Mouse (Mus musculus) limb, embryonic 13.5 days (tissue): ENCODE measurements at regions not wholly inside any gene's neighbourhood (a gene's known extent, or its start where the extent isn't known, plus 50 kb on each side); places are given as distances from the start of the nearest gene placed in this dataset.

Experiments used
- ATAC-seq: fragments of 200-750 bp; cut with Nextera tagmentation; 2 replicates; pipeline ENCODE4 v1.8.0; 2017; ENCODE audit warnings: low read depth, moderate number of reproducible peaks, moderate TSS enrichment; ENCODE audit not compliant: low FRiP score
- H3K27ac ChIP-seq: fragments of 300-500 bp; sonication (generic); 2 replicates; pipeline ENCODE4 v1.5.1; 2015; ENCODE audit warnings: inconsistent platforms, mild to moderate bottlenecking, moderate library complexity
- H3K27me3 ChIP-seq: fragments of 300-500 bp; sonication (generic); 2 replicates; pipeline ENCODE4 v1.6.1; 2015; ENCODE audit warnings: mild to moderate bottlenecking, inconsistent platforms
- H3K36me3 ChIP-seq: fragments of 300-500 bp; sonication (generic); 2 replicates; pipeline ENCODE4 v1.6.1; 2015; ENCODE audit warnings: inconsistent platforms, mild to moderate bottlenecking, moderate library complexity
- H3K4me1 ChIP-seq: fragments of 300-500 bp; sonication (generic); 2 replicates; pipeline ENCODE4 v1.6.1; 2015; ENCODE audit warnings: inconsistent platforms
- H3K4me2 ChIP-seq: fragments of 300-500 bp; sonication (generic); replicated peaks from 2 replicates; pipeline ENCODE4 v1.6.1; 2015; ENCODE audit warnings: inconsistent platforms, mild to moderate bottlenecking, moderate library complexity
- H3K4me3 ChIP-seq: fragments of 300-500 bp; sonication (generic); 2 replicates; pipeline ENCODE4 v1.5.1; 2015; ENCODE audit warnings: moderate library complexity, mild to moderate bottlenecking, inconsistent platforms
- H3K9ac ChIP-seq: fragments of 300-500 bp; sonication (generic); 2 replicates; pipeline ENCODE4 v1.6.1; 2015; ENCODE audit warnings: mild to moderate bottlenecking, inconsistent platforms
- H3K9me3 ChIP-seq: fragments of 300-500 bp; sonication (generic); 2 replicates; pipeline ENCODE4 v1.6.1; 2016; ENCODE audit warnings: inconsistent platforms
- WGBS: fragments of 180-500 bp; shearing (Covaris S2); methylation state at CpG from one replicate; pipeline ENCODE4 v1.1.7; 2015; 5-methylcytosine and 5-hydroxymethylcytosine counted together

DNA sequence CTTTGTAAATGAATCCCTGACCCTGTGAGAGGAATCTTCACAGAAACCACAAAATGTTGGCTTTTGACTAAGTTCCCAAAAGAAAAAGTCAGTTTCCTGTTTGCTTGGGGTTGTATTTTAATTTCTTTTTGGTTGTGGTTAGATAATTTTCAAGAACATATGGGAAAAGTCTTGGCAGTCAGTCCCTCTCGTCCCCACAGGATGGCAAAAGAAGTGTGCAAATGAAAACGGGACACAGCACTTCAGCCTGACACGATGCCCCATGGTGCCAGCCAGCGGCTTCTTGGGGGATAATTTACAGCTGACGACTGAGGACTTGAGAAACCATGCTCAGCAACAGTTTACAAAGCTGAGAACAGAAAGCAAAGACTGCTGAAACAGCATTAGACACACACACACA is 281.2 kb upstream of the Klf3 start:
- Histone ChIP-seq H3K27me3 (no peaks in the 10 kb centered on the region), H3K4me3 (no peak overlapping the region), H3K4me2 (no peak overlapping the region), H3K36me3 (no peaks in the 10 kb centered on the region), H3K9ac (no peak overlapping the region), H3K4me1 (peaks cover 12% of the 10 kb centered on the region; the same call in 1 of the 2 replicates), H3K27ac (no peak overlapping the region), H3K9me3 (no peaks in the 10 kb centered on the region)
- 19% methylated on average over 5 of the region's 5 CpGs for WGBS
- ATAC-seq, result no peak

DNA sequence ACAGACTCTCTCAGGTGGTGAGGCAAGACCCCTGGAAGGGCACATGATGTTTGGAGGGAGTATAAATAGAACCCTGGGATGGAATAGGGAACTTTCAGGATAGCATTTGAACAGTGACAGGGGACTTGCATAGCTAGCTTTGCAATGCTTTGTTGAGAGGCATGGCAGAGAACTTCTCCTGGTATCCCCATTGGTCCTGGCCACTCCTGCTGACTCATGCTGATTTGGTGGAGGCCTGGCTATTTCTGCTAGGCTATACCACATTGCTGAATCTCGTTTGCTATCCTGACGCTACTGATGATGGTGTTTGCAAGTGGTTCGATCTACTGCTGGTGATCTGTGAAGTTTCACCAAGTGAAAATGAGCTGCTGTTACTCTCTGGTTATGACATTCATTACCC is 276.7 kb upstream of the Klf3 start:
- Histone ChIP-seq H3K4me1 (0 out of 2 replicates have a peak, but pooled peaks cover 6% of the 10 kb centered on the region), H3K4me2 (no peak overlapping the region), H3K9me3 (no peaks in the 10 kb centered on the region), H3K4me3 (no peak overlapping the region), H3K27ac (no peak overlapping the region), H3K36me3 (no peaks in the 10 kb centered on the region), H3K9ac (no peak overlapping the region), H3K27me3 (no peaks in the 10 kb centered on the region)
- 87% methylated on average over 3 of the region's 3 CpGs for WGBS
- ATAC-seq, result no peak

DNA sequence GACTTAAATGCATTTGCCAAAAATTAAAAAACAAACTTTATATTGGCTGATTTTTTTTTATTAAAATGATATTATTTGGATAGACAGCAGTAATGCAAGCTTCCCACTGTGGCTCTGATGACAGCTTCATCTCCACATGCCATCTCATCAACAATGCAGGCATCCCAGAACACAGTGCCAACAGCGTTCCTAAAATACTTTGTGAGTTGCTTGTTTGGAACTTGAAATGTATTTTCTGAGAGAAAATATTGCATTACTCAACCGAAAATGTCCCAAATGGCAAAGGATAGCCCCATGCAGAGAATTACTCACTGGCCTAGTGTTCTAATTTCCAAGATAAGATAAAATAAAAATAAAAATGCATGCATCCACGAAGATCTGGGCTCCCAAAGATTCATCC is 275.2 kb upstream of the Klf3 start:
- WGBS, result 80% methylated on average over 3 of the region's 3 CpGs
- H3K27ac ChIP-seq, result no peak overlapping the region

DNA sequence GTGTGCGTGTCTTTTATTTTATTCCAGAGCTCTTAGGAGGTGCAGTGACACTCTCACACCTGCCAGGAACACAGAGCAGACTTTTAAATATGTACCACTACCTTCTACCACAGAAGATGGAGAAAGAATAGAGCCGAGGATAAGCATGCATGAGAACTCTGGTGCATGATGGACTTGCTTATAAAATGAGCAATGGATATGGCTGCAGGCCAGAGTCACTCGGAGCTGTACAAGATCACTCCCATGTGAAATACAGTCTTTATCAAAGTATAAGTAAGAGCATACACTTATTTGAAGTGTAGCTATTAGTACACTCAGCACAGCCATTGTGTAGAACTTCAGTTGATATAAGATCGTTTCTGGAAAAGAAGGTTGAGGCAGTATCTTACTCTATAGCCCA is 268.8 kb upstream of the Klf3 start:
- no peak for ATAC-seq
- no peaks in the 10 kb centered on the region for H3K27me3 ChIP-seq
- no peak overlapping the region for H3K27ac ChIP-seq
- no peak overlapping the region for H3K4me3 ChIP-seq
- no peaks in the 10 kb centered on the region for H3K9me3 ChIP-seq
- WGBS, result 89% methylated on average over 4 of the region's 4 CpGs
- H3K4me1 ChIP-seq, result peaks cover 11% of the 10 kb centered on the region
- no peak overlapping the region for H3K4me2 ChIP-seq
- no peak overlapping the region for H3K9ac ChIP-seq
- no peaks in the 10 kb centered on the region for H3K36me3 ChIP-seq

More for the DNA sequence above, 275.2 kb upstream of the Klf3 start:
- no peaks in the 10 kb centered on the region for H3K9me3 ChIP-seq
- H3K4me2 ChIP-seq, result no peak overlapping the region
- H3K27me3 ChIP-seq, result no peaks in the 10 kb centered on the region
- no peak overlapping the region for H3K9ac ChIP-seq
- H3K36me3 ChIP-seq, result no peaks in the 10 kb centered on the region
- ATAC-seq, result no peak
- no peaks in the 10 kb centered on the region for H3K4me1 ChIP-seq
- H3K4me3 ChIP-seq, result no peak overlapping the region

DNA sequence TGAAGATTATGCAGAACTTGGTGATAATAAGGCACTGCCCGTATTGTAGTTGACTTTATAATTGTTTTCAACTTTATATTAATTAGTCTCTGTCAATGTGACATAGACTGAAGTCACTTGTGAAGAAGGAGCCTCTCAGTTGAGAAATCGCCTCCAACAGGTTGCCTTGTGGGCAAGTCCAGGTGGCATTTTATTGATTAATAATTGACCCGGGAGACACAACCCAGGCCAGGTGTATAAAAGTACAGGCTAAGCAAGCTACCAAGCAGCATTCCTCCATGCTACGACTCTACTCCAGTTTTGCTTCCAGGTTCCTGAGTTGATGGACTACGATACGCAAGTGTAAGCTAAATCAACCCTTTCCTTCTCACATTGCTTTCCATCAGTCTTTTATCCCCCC is 268.2 kb upstream of the Klf3 start:
- no peak overlapping the region for H3K27ac ChIP-seq
- no peak for ATAC-seq
- 87% methylated on average over 6 of the region's 6 CpGs for WGBS

DNA sequence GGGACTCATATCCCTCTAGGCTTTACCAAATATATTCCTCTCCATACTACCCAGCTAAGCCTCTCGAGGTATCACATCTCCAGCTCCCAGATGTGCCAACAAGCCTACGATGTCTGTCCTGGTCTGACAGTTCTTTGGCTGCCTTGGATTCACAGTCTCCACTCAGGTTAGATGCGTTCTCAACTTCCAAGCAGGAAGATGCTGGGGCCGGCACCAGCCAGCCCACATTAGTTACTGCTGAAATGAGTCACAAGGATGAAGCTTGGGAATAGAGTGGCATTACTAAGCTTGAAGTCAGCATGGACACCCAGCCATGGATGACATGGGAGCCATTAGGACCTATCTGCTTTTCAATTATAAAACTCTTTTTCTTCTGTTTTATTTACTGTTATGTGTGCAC is 267.6 kb upstream of the Klf3 start:
- Histone ChIP-seq H3K27me3 (no peaks in the 10 kb centered on the region), H3K4me1 (peaks cover 11% of the 10 kb centered on the region), H3K4me3 (no peak overlapping the region), H3K9me3 (no peaks in the 10 kb centered on the region), H3K36me3 (no peaks in the 10 kb centered on the region), H3K9ac (no peak overlapping the region), H3K4me2 (no peak overlapping the region), H3K27ac (no peak overlapping the region)
- WGBS, result 95% methylated on average over 4 of the region's 4 CpGs
- no peak for ATAC-seq

More for the DNA sequence above, 268.2 kb upstream of the Klf3 start:
- H3K4me1 ChIP-seq, result peaks cover 11% of the 10 kb centered on the region
- no peaks in the 10 kb centered on the region for H3K9me3 ChIP-seq
- H3K36me3 ChIP-seq, result no peaks in the 10 kb centered on the region
- no peak overlapping the region for H3K4me3 ChIP-seq
- H3K4me2 ChIP-seq, result no peak overlapping the region
- H3K9ac ChIP-seq, result no peak overlapping the region
- H3K27me3 ChIP-seq, result no peaks in the 10 kb centered on the region

DNA sequence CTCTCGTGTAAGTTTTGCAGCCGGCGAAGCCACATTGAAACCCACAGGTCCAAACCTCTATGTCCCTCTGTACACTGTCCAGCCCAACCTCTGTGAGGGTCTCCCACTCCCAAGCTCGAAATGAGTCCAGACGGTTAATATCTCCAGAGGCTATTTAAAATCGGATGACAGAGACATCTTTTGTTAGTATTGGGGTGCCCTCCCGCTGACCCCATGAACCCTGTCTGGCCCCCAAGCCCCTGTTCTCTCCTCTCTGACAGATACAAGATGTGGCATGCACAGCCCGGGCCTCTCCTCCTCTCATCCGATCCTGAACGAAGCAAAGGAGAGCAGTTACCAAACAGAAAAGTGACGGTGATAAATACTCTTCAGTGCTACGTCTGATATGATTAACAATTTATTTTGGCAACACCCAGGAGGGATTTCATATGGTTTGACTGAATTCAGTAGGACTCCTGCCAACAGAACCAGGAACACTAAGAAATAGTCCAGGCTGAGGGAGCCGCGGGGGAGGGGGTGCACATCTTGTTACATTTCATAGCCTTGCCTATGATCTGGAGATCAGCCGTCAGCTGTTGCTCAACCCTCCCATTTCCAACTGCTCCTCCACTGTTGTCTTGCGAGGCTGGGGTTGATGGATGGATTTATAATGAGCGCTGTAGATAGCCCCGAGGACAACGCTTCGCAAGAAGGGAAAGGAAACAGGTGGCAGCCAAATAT is 266.6 kb upstream of the Klf3 start:
- peak; percentile 77 for ATAC-seq
- no peak overlapping the region for H3K27ac ChIP-seq
- 54% methylated on average over 20 of the region's 20 CpGs for WGBS
- H3K4me1 ChIP-seq, result peaks cover 11% of the 10 kb centered on the region
- no peak overlapping the region for H3K9ac ChIP-seq
- H3K4me2 ChIP-seq, result no peak overlapping the region
- H3K9me3 ChIP-seq, result no peaks in the 10 kb centered on the region
- H3K27me3 ChIP-seq, result no peaks in the 10 kb centered on the region
- no peaks in the 10 kb centered on the region for H3K36me3 ChIP-seq
- H3K4me3 ChIP-seq, result no peak overlapping the region

DNA sequence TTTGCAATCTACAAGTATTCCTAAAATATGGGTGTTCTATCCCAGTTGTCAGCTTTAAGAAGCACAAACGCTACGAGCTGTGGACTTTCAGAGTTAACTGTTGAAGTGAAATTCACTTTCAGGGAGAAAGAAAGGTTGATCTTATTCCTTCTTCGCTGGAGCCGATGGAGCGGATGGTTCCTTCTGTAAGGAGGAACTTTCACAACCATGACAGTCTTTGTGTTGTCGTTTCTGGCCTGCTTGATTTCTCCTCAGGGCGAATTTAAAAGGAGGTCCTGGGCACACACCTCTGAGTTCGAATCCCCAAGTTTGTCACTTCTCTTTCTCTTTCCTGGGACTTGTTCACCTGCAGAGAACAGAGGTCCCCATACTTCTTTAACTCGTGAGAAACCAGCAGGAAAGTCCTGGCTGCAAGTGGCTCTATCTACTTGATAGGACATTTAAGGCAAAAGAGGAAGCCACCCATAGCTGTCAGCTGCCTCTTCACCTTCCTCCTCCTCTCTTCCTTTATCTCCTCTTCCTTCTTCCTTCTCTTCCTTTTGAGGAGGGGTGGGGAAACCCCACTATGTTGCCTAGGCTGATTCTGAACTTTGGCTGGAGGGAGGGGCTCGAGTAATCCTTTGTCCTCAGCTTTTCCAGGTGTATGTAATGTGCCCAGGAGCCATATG is 265.9 kb upstream of the Klf3 start:
- no peak overlapping the region for H3K4me2 ChIP-seq
- no peak for ATAC-seq
- no peak overlapping the region for H3K9ac ChIP-seq
- H3K27me3 ChIP-seq, result no peaks in the 10 kb centered on the region
- H3K36me3 ChIP-seq, result no peaks in the 10 kb centered on the region
- no peaks in the 10 kb centered on the region for H3K9me3 ChIP-seq
- WGBS, result 77% methylated on average over 10 of the region's 10 CpGs
- H3K4me1 ChIP-seq, result peaks cover 11% of the 10 kb centered on the region
- H3K27ac ChIP-seq, result no peak overlapping the region
- no peak overlapping the region for H3K4me3 ChIP-seq

DNA sequence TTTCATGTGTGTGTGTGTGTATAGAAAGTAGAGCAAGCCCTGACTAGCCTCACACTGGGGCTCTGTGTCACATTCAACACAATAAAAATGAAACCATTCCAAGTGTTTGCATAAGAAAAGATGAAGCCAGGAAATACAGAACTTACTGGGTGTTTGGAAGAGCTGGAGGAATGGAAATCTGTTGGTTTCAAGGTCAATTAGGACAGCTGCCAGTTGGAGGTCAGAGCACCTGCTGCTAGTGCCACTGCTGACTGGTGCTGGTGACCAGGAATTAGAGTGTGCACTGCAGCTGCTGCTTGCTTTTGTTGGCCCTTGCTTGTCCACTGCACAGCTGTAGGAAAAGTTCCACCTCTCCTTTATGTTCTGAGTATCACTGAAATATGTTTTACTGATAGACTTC is 261.4 kb upstream of the Klf3 start:
- Histone ChIP-seq H3K27ac (no peak overlapping the region), H3K4me1 (peaks cover 3% of the 10 kb centered on the region), H3K36me3 (no peaks in the 10 kb centered on the region), H3K9me3 (peaks cover 6% of the 10 kb centered on the region; the same call in 1 of the 2 replicates), H3K27me3 (no peaks in the 10 kb centered on the region), H3K4me2 (no peak overlapping the region), H3K4me3 (no peak overlapping the region), H3K9ac (no peak overlapping the region)
- peak; percentile 61; the same call in 1 of the 2 replicates for ATAC-seq

DNA sequence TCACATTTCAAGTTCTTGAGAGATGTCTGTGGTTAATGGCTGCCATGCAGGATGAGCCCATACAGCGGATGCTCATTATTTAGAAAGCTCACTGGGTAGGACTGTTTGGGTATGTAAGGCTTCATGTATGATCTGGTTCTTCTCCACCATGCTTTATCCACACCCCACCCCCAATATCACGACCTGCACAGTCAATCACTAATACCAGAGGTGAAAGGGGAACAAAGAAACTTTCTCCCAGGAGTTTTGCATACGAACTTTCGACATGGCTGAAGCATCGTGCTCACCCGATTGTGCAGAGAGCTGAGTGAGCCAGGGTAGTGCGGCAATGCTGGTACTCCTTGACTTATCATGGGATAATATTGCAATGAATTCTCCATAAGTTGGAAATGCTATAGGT is 247.3 kb upstream of the Klf3 start:
- Histone ChIP-seq H3K27me3 (no peaks in the 10 kb centered on the region), H3K4me2 (no peak overlapping the region), H3K36me3 (no peaks in the 10 kb centered on the region), H3K4me3 (no peak overlapping the region), H3K9me3 (no peaks in the 10 kb centered on the region; the same call in 1 of the 2 replicates), H3K27ac (no peak overlapping the region), H3K9ac (no peak overlapping the region), H3K4me1 (no peaks in the 10 kb centered on the region)
- WGBS, result 87% methylated on average over 7 of the region's 7 CpGs
- no peak for ATAC-seq

DNA sequence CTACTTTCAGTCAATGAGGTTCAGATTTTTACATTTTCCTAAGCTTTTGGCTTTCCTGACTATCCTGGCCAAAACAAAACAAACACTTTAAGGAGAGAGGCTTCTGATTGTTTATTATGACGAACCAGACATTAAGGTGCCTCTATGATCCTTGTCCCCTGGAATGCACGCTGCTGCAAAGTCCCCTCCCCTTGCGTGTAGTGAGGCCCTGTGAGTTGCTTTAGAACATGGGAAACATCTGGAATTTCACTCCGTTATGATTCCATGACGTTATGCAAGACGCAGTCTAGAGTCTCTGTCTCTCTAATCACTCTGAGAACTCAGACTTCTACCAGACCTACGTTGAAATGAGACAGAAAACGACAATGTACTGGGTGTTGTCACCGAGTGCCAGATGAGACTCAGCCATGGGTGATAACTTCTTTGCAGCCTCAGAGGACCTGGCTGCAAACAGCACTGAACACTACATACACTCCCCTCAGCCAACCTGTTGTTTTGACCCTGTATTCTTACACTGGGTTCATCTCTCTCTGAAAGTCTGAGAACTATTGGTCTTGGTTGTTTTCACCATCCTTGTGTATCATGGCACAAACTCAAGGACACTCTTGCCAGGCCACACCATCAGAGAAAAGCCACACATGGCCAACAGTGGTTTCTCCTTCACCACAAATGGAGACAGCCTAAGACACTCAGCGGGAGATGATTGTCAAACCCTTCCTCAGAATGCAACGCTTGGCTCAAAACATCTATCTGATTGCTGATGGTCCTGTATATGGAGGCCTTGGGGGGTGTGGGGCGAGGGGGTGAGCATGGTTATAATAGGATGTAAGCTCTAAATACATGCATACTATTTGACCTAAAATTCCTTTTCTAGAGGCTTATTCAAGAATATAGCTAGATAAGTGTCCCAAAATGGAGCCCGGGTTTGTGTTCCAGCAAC is 236.5 kb upstream of the Klf3 start:
- no peak overlapping the region for H3K9ac ChIP-seq
- peaks cover 12% of the 10 kb centered on the region for H3K4me1 ChIP-seq
- H3K27me3 ChIP-seq, result no peaks in the 10 kb centered on the region
- H3K27ac ChIP-seq, result peak overlapping the region; percentile 22; the same call in 1 of the 2 replicates
- no peak overlapping the region for H3K4me2 ChIP-seq
- 64% methylated on average over 13 of the region's 13 CpGs for WGBS
- peak; percentile 61; the same call in 1 of the 2 replicates for ATAC-seq
- H3K4me3 ChIP-seq, result no peak overlapping the region
- H3K36me3 ChIP-seq, result no peaks in the 10 kb centered on the region
- no peaks in the 10 kb centered on the region for H3K9me3 ChIP-seq

DNA sequence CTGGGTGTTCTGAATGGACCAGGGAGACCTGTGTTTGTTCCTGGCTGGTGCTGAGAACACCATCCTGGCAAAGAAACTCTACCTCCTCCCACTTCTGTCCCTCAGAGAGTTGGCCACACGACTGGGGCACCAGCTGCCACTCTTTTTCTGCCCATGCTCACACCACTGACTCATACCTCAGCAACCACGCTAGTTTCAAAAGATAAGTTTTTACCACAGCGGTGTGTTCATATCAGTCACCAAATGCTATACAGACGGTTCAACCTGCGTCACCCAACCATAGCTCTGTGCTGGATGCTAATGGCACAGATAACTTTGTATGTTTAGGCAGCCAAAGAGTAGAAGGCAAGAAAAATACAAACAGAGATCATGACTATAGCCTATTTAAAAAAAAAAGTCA is 235.4 kb upstream of the Klf3 start:
- Histone ChIP-seq H3K27ac (no peak overlapping the region), H3K4me3 (no peak overlapping the region), H3K27me3 (no peaks in the 10 kb centered on the region), H3K9ac (no peak overlapping the region), H3K4me2 (no peak overlapping the region), H3K36me3 (no peaks in the 10 kb centered on the region), H3K4me1 (peaks cover 12% of the 10 kb centered on the region), H3K9me3 (no peaks in the 10 kb centered on the region)
- no peak for ATAC-seq
- WGBS, result 90% methylated on average over 5 of the region's 5 CpGs
